Mouse (Mus musculus): ENCODE measurements around the gene Zfp57. TPM values are rescaled to one million over a fixed set of nuclear protein-coding genes. Genes with fewer than 3 reads are reported as not detected.

The Zfp57 gene
- polyA plus RNA-seq, 1 experiment from 2014 or later: 10.0 TPM

- Histone ChIP-seq H3K4me3 (ENCODE audit: low read depth, low read length) (peak overlapping the region; percentile 83; the same call in 1 of the 2 replicates), H3K27me3 (ENCODE audit: control insufficient read depth, insufficient read depth, low read length) (no peaks in the 10 kb centered on the region), H3K9ac (ENCODE audit: low read length) (peak overlapping the region; percentile 88; the same call in 1 of the 2 replicates), H3K4me2 (replicated peaks; ENCODE audit: low read depth) (peak overlapping the region; percentile 92), H3K4me1 (replicated peaks; ENCODE audit: control insufficient read depth, insufficient read depth) (no peaks in the 10 kb centered on the region), H3K36me3 (ENCODE audit: control insufficient read depth, insufficient read depth, low read length) (no peaks in the 10 kb centered on the region), H3K27ac (replicated peaks) (peak overlapping the region; percentile 50; the same call in 1 of the 2 replicates), H3K9me3 (ENCODE audit: control insufficient read depth, low read length) (no peaks in the 10 kb centered on the region)
- DNase-seq (ENCODE audit: low spot score): no peak
- no peak for ATAC-seq (ENCODE audit: low FRiP score, low TSS enrichment)
- 48% methylated on average over 7 of the region's 7 CpGs for WGBS
- TF ChIP-seq EP300 (optimal IDR thresholded peaks at IDR 0.05): no peak
- no peak for TF ChIP-seq CTCF (IDR thresholded peaks at IDR 0.05; ENCODE audit: low read depth)
Measured at GRCm38 (mm10) chr17:37044651-37045244, 43.8 kb downstream of the Zfp57 start.

DNA sequence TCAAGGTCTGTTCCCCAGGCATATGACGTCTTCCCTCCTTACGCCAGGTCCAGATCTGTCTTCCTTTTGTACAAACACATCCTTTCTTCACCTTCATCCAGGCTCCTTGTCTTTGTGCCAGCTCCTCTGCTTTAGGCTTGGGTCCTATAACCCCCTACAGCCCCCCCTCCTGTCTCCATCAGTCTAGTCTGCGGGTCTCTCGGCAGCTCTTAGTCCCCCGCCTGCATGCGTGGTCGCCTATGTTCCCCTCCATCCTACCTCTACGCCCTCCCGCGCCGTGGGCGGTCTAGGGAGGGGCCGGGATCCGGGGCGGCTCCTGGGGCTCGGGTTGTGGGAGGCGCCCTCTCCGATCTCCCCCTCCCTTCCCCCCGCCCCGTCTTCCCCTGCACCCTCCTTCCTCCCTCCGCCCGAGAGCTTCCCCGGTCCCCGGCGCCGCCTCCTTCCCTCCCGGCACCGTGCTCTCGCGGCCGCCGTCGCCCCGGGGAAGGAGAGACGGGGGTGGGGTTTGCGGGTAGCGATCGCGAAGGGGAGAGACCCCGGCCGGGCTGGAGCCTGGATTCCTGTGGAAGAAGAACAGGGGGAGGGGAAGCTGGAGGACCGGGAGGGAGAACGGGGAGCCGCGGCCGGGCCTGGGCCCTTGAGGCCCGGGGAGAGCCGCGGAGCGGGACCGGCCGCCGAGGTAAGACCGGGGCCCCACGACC, 44.8 kb downstream of the Zfp57 start, which contains the start of gene Gabbr1:
TSS of gene Gabbr1 (plus strand) at position 356 of the 701 bp plus-strand sequence.
- H3K36me3 ChIP-seq (ENCODE audit: control insufficient read depth, insufficient read depth, low read length): no peaks in the 10 kb centered on the region
- H3K4me3 ChIP-seq (ENCODE audit: low read depth, low read length): peak within 1 kb of the TSS; percentile 83
- peak within 1 kb of the TSS; percentile 92 for H3K4me2 ChIP-seq (replicated peaks; ENCODE audit: low read depth)
- 0 out of 2 replicates have a peak, but pooled peaks have one; percentile 11 for TF ChIP-seq CTCF (IDR thresholded peaks at IDR 0.05; ENCODE audit: low read depth)
- no peak for TF ChIP-seq EP300 (optimal IDR thresholded peaks at IDR 0.05)
- ATAC-seq (ENCODE audit: low FRiP score, low TSS enrichment) (peak; percentile 91), DNase-seq (ENCODE audit: low spot score) (peak; percentile 84)
- no peaks in the 10 kb centered on the region for H3K9me3 ChIP-seq (ENCODE audit: control insufficient read depth, low read length)
- H3K4me1 ChIP-seq (replicated peaks; ENCODE audit: control insufficient read depth, insufficient read depth): peaks cover 3% of the 10 kb centered on the region; the same call in 1 of the 2 replicates
- no peaks in the 10 kb centered on the region for H3K27me3 ChIP-seq (ENCODE audit: control insufficient read depth, insufficient read depth, low read length)
- peak within 1 kb of the TSS; percentile 50 for H3K27ac ChIP-seq (replicated peaks)
- under 1% methylated on average over 37 of the region's 55 CpGs for WGBS
- H3K9ac ChIP-seq (ENCODE audit: low read length): peak within 1 kb of the TSS; percentile 88

- H3K27me3 ChIP-seq (ENCODE audit: control insufficient read depth, insufficient read depth, low read length): no peaks in the 10 kb centered on the region
- peak overlapping the region; percentile 83 for H3K4me3 ChIP-seq (ENCODE audit: low read depth, low read length)
- H3K36me3 ChIP-seq (ENCODE audit: control insufficient read depth, insufficient read depth, low read length): no peaks in the 10 kb centered on the region
- H3K9me3 ChIP-seq (ENCODE audit: control insufficient read depth, low read length): no peaks in the 10 kb centered on the region
- peak overlapping the region; percentile 92 for H3K4me2 ChIP-seq (replicated peaks; ENCODE audit: low read depth)
- ATAC-seq (ENCODE audit: low FRiP score, low TSS enrichment) (peak; percentile 53), DNase-seq (ENCODE audit: low spot score) (peak; percentile 58)
- peaks cover 3% of the 10 kb centered on the region; the same call in 1 of the 2 replicates for H3K4me1 ChIP-seq (replicated peaks; ENCODE audit: control insufficient read depth, insufficient read depth)
- TF ChIP-seq CTCF (IDR thresholded peaks at IDR 0.05; ENCODE audit: low read depth) (peak; percentile 48), EP300 (optimal IDR thresholded peaks at IDR 0.05) (no peak)
- peak overlapping the region; percentile 88 for H3K9ac ChIP-seq (ENCODE audit: low read length)
- WGBS: under 1% methylated on average over 32 of the region's 58 CpGs
- H3K27ac ChIP-seq (replicated peaks): peak overlapping the region; percentile 50
Measured at GRCm38 (mm10) chr17:37046312-37047112, 45.5 kb downstream of the Zfp57 start.

DNA sequence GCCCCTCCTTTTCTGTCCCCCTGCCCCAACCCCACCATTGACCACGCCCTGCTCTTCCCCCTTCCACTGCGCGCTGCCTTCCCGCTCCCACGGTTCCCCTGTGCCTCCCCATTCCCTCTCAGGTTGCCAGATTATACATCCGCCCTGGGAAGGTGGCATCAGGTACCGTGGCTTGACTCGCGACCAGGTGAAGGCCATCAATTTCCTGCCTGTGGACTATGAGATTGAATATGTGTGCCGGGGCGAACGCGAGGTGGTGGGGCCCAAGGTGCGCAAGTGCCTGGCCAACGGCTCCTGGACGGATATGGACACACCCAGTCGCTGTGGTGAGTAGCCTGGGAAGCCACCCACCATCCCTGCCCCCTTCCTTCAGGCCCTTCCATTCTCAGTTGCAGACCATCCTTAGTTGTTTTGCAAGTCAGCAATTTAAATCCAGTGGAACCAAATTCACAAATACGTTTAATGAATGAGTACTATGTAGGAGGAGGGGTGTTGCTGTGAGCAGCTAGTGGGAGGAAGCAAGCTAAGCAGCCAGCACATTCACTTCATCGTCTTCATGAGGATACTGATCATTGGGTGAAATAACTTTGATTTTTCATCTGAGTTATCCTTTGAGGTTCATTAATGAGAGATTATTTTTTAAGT, 46.5 kb downstream of the Zfp57 start:
- TF ChIP-seq EP300 (optimal IDR thresholded peaks at IDR 0.05): no peak
- no peak for TF ChIP-seq CTCF (IDR thresholded peaks at IDR 0.05; ENCODE audit: low read depth)
- Histone ChIP-seq H3K27ac (replicated peaks) (no peak overlapping the region), H3K36me3 (ENCODE audit: control insufficient read depth, insufficient read depth, low read length) (no peaks in the 10 kb centered on the region), H3K4me3 (ENCODE audit: low read depth, low read length) (peak overlapping the region; percentile 83; the same call in 1 of the 2 replicates), H3K4me2 (replicated peaks; ENCODE audit: low read depth) (peak overlapping the region; percentile 92), H3K9ac (ENCODE audit: low read length) (no peak overlapping the region), H3K27me3 (ENCODE audit: control insufficient read depth, insufficient read depth, low read length) (no peaks in the 10 kb centered on the region), H3K9me3 (ENCODE audit: control insufficient read depth, low read length) (no peaks in the 10 kb centered on the region), H3K4me1 (replicated peaks; ENCODE audit: control insufficient read depth, insufficient read depth) (peaks cover 3% of the 10 kb centered on the region; the same call in 1 of the 2 replicates)
- DNase-seq (ENCODE audit: low spot score): no peak
- WGBS: 34% methylated on average over 19 of the region's 19 CpGs
- no peak for ATAC-seq (ENCODE audit: low FRiP score, low TSS enrichment)

DNA sequence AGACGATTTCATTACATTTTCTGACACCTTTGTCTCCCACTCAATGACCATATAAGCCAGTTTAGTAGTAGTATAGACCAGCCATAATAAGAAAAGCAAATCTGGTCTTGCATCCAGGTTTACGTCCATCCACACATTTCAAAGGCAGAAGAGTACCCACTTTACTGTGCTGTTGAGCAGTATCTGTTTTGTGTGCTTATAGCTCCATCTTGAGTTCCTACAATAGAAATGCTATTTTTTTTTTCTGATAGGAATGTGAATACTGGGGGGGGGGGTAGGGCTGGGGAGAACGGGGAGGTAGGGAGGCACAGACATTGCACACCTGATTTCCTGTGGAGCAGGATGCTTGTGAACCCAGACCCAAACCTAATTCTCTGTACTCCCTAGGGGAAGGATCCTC, 47.0 kb downstream of the Zfp57 start:
- Histone ChIP-seq H3K9me3 (ENCODE audit: control insufficient read depth, low read length) (no peaks in the 10 kb centered on the region), H3K36me3 (ENCODE audit: control insufficient read depth, insufficient read depth, low read length) (no peaks in the 10 kb centered on the region), H3K4me2 (replicated peaks; ENCODE audit: low read depth) (no peak overlapping the region), H3K4me1 (replicated peaks; ENCODE audit: control insufficient read depth, insufficient read depth) (peaks cover 3% of the 10 kb centered on the region; the same call in 1 of the 2 replicates), H3K9ac (ENCODE audit: low read length) (no peak overlapping the region), H3K4me3 (ENCODE audit: low read depth, low read length) (no peak overlapping the region), H3K27ac (replicated peaks) (no peak overlapping the region), H3K27me3 (ENCODE audit: control insufficient read depth, insufficient read depth, low read length) (no peaks in the 10 kb centered on the region)
- no peak for ATAC-seq (ENCODE audit: low FRiP score, low TSS enrichment)
- 35% methylated on average over 3 of the region's 3 CpGs for WGBS
- DNase-seq (ENCODE audit: low spot score): no peak
- peak; percentile 74 for TF ChIP-seq CTCF (IDR thresholded peaks at IDR 0.05; ENCODE audit: low read depth)
- no peak for TF ChIP-seq EP300 (optimal IDR thresholded peaks at IDR 0.05)
